Mouse (Mus musculus) lung, adult 2 months (tissue): ENCODE measurements around the gene Akt1s1.

Source experiments
- CTCF ChIP-seq: fragments of 200-500 bp; IDR thresholded peaks from 2 replicates; pipeline ENCODE4 v1.5.1; 2011; ENCODE audit warnings: mild to moderate bottlenecking, low read length, control low read depth; ENCODE audit not compliant: insufficient read depth
- POLR2A ChIP-seq: fragments of 200-500 bp; IDR thresholded peaks from 2 replicates; pipeline ENCODE4 v1.6.1; 2011; ENCODE audit warnings: low read depth, mild to moderate bottlenecking, control low read depth, low read length, borderline replicate concordance; ENCODE audit errors: extremely low read depth

DNA sequence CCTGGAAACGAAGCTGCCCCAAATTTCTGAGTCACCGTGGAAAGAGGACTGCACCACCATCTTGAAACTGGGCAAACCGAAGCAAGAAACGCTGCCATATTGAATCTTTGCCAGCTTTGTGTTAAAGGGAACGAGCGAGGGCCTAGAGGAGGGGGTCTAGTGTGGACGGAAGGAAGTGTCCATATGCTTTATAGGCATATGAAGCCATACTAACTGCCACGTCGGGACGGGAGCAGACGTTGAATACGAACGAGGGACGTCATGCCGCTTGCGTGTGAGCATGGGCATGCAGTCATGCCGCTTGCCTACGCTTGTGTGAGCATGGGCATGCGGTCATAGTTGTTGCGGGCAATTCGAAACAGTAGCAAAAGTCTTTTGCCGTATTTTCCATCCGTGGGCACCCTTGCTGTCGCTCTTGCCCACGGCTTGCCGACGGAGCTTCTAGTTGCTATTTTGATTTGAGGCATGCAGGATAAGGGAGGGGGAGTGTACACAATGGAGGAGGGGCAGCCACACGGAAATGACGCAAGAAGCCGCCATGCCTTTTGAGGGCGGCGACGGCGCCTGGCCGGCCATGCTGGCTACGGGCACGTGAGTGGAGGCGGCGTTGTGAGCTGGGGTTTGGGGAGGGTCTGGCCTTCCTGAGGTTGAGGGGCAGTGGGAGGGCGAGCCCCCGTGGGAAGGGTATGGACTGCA is 773 bp downstream of the Akt1s1 start:
- TF ChIP-seq CTCF (no peak), POLR2A (peak; percentile 60; the same call in 1 of the 2 replicates)
